Mouse (Mus musculus) liver (tissue): ENCODE data around the gene Ebf1.
A peak's percentile ranks its signal among the peaks of the same experiment; 100 is the strongest.

ENCODE experiments used
- DNase-seq: peaks from one replicate; pipeline ENCODE4 v3.0.0-alpha.2; 2020; ENCODE audit warnings: mixed read lengths

The Ebf1 gene

GRCm38 (mm10) chr11:44785479-44785878, 168.4 kb downstream of the Ebf1 start:
- DNase-seq: no peak

GRCm38 (mm10) chr11:44788003-44788402, 170.9 kb downstream of the Ebf1 start:
- DNase-seq: peak; percentile 6

- no peak for DNase-seq
Measured at GRCm38 (mm10) chr11:44792816-44793215, 175.7 kb downstream of the Ebf1 start.

GRCm38 (mm10) chr11:44794883-44795282, 177.8 kb downstream of the Ebf1 start:
- no peak for DNase-seq

- no peak for DNase-seq
Measured at GRCm38 (mm10) chr11:44795767-44796166, 178.7 kb downstream of the Ebf1 start.

GRCm38 (mm10) chr11:44798270-44798669, 181.2 kb downstream of the Ebf1 start:
- no peak for DNase-seq

- no peak for DNase-seq
Measured at GRCm38 (mm10) chr11:44804046-44804445, 186.9 kb downstream of the Ebf1 start.

GRCm38 (mm10) chr11:44806589-44806988, 189.5 kb downstream of the Ebf1 start:
- no peak for DNase-seq

GRCm38 (mm10) chr11:44808855-44809546, 191.9 kb downstream of the Ebf1 start:
- no peak for DNase-seq

GRCm38 (mm10) chr11:44811007-44811406, 193.9 kb downstream of the Ebf1 start:
- no peak for DNase-seq

GRCm38 (mm10) chr11:44812193-44812746, 195.2 kb downstream of the Ebf1 start:
- no peak for DNase-seq

- no peak for DNase-seq
Measured at GRCm38 (mm10) chr11:44813534-44813933, 196.4 kb downstream of the Ebf1 start.

GRCm38 (mm10) chr11:44814847-44815246, 197.7 kb downstream of the Ebf1 start:
- no peak for DNase-seq

- no peak for DNase-seq
Measured at GRCm38 (mm10) chr11:44815991-44816390, 198.9 kb downstream of the Ebf1 start.

- DNase-seq: no peak
Measured at GRCm38 (mm10) chr11:44822312-44822711, 205.2 kb downstream of the Ebf1 start.

- no peak for DNase-seq
Measured at GRCm38 (mm10) chr11:44832227-44832939, 215.3 kb downstream of the Ebf1 start.

- no peak for DNase-seq
Measured at GRCm38 (mm10) chr11:44832940-44833254, 215.8 kb downstream of the Ebf1 start.

- no peak for DNase-seq
Measured at GRCm38 (mm10) chr11:44833351-44833996, 216.4 kb downstream of the Ebf1 start.

GRCm38 (mm10) chr11:44835166-44835565, 218.0 kb downstream of the Ebf1 start:
- DNase-seq: no peak

- no peak for DNase-seq
Measured at GRCm38 (mm10) chr11:44837592-44837991, 220.5 kb downstream of the Ebf1 start.

- DNase-seq: no peak
Measured at GRCm38 (mm10) chr11:44841127-44842056, 224.3 kb downstream of the Ebf1 start.

GRCm38 (mm10) chr11:44851874-44852273, 234.8 kb downstream of the Ebf1 start:
- DNase-seq: no peak

GRCm38 (mm10) chr11:44852921-44853320, 235.8 kb downstream of the Ebf1 start:
- DNase-seq: no peak
